In genomic region chr16:31905331-31905730, GRCm38 (mm10) we compare ENCODE assay signal across 15 mouse cellular contexts. TPM values are rescaled to one million over a fixed set of nuclear protein-coding genes. Genes with fewer than 3 reads are reported as not detected.
A peak's percentile ranks its signal among the peaks of the same experiment; 100 is the strongest.
DNase-seq lines count a peak whose midpoint lies in the region; ATAC-seq and TF ChIP-seq lines count a peak whose summit lies in the region.
"Had no signal": no experiment of that assay in that cellular context is flagged by ENCODE, and none has a peak within 500 bp of the region (broad histone marks: within the 10 kb centered on the region; RNA-seq: fewer than 3 reads in every experiment).

No protein-coding gene starts in this region.

- H3K4me3 ChIP-seq in forebrain, postnatal 0 days (ENCODE audit: low read depth, low read length) = no peak overlapping the region
- H3K4me3 ChIP-seq in forebrain, embryonic 15.5 days = no peak overlapping the region
- no peak overlapping the region for H3K4me3 ChIP-seq in lung, embryonic 14.5 days (ENCODE audit: low read depth, low read length)
- no peak overlapping the region for H3K4me3 ChIP-seq in intestine, postnatal 0 days (ENCODE audit: low read depth, low read length)
- H3K4me3 ChIP-seq: embryonic facial prominence, embryonic 12.5 days; hindbrain, embryonic 15.5 days; myocyte had no signal

- H3K4me1 ChIP-seq in forebrain, postnatal 0 days (ENCODE audit: insufficient read depth) = no peaks in the 10 kb centered on the region
- peaks cover 12% of the 10 kb centered on the region for H3K4me1 ChIP-seq in forebrain, embryonic 15.5 days
- no peaks in the 10 kb centered on the region for H3K4me1 ChIP-seq in lung, embryonic 14.5 days (ENCODE audit: insufficient read depth)
- no peaks in the 10 kb centered on the region for H3K4me1 ChIP-seq in intestine, postnatal 0 days (replicated peaks; ENCODE audit: control insufficient read depth, insufficient read depth, low read length)

- no peak overlapping the region for H3K4me2 ChIP-seq in forebrain, postnatal 0 days (ENCODE audit: low read depth)
- H3K4me2 ChIP-seq in forebrain, embryonic 15.5 days (replicated peaks) = no peak overlapping the region
- H3K4me2 ChIP-seq in lung, embryonic 14.5 days = no peak overlapping the region
- no peak overlapping the region for H3K4me2 ChIP-seq in intestine, postnatal 0 days (replicated peaks; ENCODE audit: low read depth)
- H3K4me2 ChIP-seq: heart, embryonic 11.5 days had no signal

- no peaks in the 10 kb centered on the region for H3K27me3 ChIP-seq in forebrain, postnatal 0 days (ENCODE audit: insufficient read depth, low read length)
- no peaks in the 10 kb centered on the region for H3K27me3 ChIP-seq in forebrain, embryonic 15.5 days
- no peaks in the 10 kb centered on the region for H3K27me3 ChIP-seq in lung, embryonic 14.5 days (ENCODE audit: insufficient read depth, low read length)
- no peaks in the 10 kb centered on the region for H3K27me3 ChIP-seq in intestine, postnatal 0 days (replicated peaks; ENCODE audit: control insufficient read depth, insufficient read depth, low read length)
- H3K27me3 ChIP-seq: hindbrain, embryonic 15.5 days had no signal

- no peak overlapping the region for H3K9ac ChIP-seq in forebrain, postnatal 0 days
- no peak overlapping the region for H3K9ac ChIP-seq in forebrain, embryonic 15.5 days (replicated peaks)
- no peak overlapping the region for H3K9ac ChIP-seq in lung, embryonic 14.5 days
- no peak overlapping the region for H3K9ac ChIP-seq in intestine, postnatal 0 days (ENCODE audit: low read depth, low read length)
- H3K9ac ChIP-seq: embryonic facial prominence, embryonic 12.5 days; hindbrain, embryonic 15.5 days had no signal

- no peaks in the 10 kb centered on the region for H3K9me3 ChIP-seq in forebrain, postnatal 0 days (ENCODE audit: low read length)
- no peaks in the 10 kb centered on the region for H3K9me3 ChIP-seq in forebrain, embryonic 15.5 days
- H3K9me3 ChIP-seq in lung, embryonic 14.5 days (ENCODE audit: low read depth, low read length) = no peaks in the 10 kb centered on the region
- no peaks in the 10 kb centered on the region for H3K9me3 ChIP-seq in intestine, postnatal 0 days (ENCODE audit: control insufficient read depth)
- H3K9me3 ChIP-seq: embryonic facial prominence, embryonic 12.5 days; hindbrain, embryonic 15.5 days had no signal

- TF ChIP-seq CTCF in forebrain, postnatal 0 days (IDR thresholded peaks at IDR 0.05; ENCODE audit: low read depth) = peak; percentile 48
- TF ChIP-seq CTCF in lung, embryonic 14.5 days (IDR thresholded peaks at IDR 0.05; ENCODE audit: low read depth) = 0 out of 2 replicates have a peak, but pooled peaks have one; percentile 40
- TF ChIP-seq CTCF in intestine, postnatal 0 days (IDR thresholded peaks at IDR 0.05; ENCODE audit: low read depth) = peak; percentile 70

- WGBS in forebrain, postnatal 0 days = 80% methylated on average over 4 of the region's 4 CpGs
- 82% methylated on average over 4 of the region's 4 CpGs for whole genome bisulfite sequencing in forebrain, embryonic 15.5 days
- WGBS in lung, embryonic 14.5 days = 70% methylated on average over 4 of the region's 4 CpGs
- 72% methylated on average over 4 of the region's 4 CpGs for WGBS in intestine, postnatal 0 days

- no peak for DNase-seq in forebrain, postnatal 0 days
- no peak for DNase-seq in lung, embryonic 14.5 days
- DNase-seq in lung, adult 18-20 months = no peak
- DNase-seq in R1 (ENCODE audit: low read depth, low spot score) = peak; percentile 77
- DNase-seq in adrenal gland, postnatal 14 days = no peak
- DNase-seq in right cerebral cortex, adult 2 months (ENCODE audit: low spot score in 2 of 2) = no peak
- DNase-seq: kidney, postnatal 36 days; left cerebral cortex, postnatal 4 days had no signal

- no peak overlapping the region for H3K27ac ChIP-seq in forebrain, postnatal 0 days (ENCODE audit: low read depth, low read length)
- no peak overlapping the region for H3K27ac ChIP-seq in forebrain, embryonic 15.5 days (replicated peaks)
- H3K27ac ChIP-seq in lung, embryonic 14.5 days (ENCODE audit: low read depth) = no peak overlapping the region
- H3K27ac ChIP-seq in intestine, postnatal 0 days (ENCODE audit: low read depth, low read length) = peak overlapping the region; percentile 35
- H3K27ac ChIP-seq: embryonic facial prominence, embryonic 12.5 days; macrophage had no signal

- ATAC-seq in forebrain, postnatal 0 days = no peak
- no peak for ATAC-seq in forebrain, embryonic 15.5 days (replicated peaks)
- ATAC-seq in lung, embryonic 14.5 days (ENCODE audit: insufficient read depth) = no peak
- no peak for ATAC-seq in intestine, postnatal 0 days

- no peaks in the 10 kb centered on the region for H3K36me3 ChIP-seq in forebrain, postnatal 0 days (ENCODE audit: insufficient read depth)
- H3K36me3 ChIP-seq in forebrain, embryonic 15.5 days = no peaks in the 10 kb centered on the region
- H3K36me3 ChIP-seq in lung, embryonic 14.5 days (ENCODE audit: insufficient read depth) = no peaks in the 10 kb centered on the region
- H3K36me3 ChIP-seq in intestine, postnatal 0 days (ENCODE audit: control insufficient read depth, insufficient read depth) = no peaks in the 10 kb centered on the region
- H3K36me3 ChIP-seq: embryonic facial prominence, embryonic 12.5 days; hindbrain, embryonic 15.5 days had no signal

RNA-seq across cellular contexts. Expression of gene Meltf, which starts 26.7 kb away (rescaled TPM):
- total RNA-seq in forebrain, postnatal 0 days (2014; rRNA removed) = 0.54 and 0.67 TPM in 2 replicates
- 0.23 and 0.36 TPM in 2 replicates for polyA plus RNA-seq in forebrain, postnatal 0 days (2015; fragmentation: Nextera tagmentation; extraction: Ambion mirVana)
- polyA plus RNA-seq in forebrain, embryonic 15.5 days (2015; fragmentation: Nextera tagmentation; extraction: Ambion mirVana) = 0.09 and 0.13 TPM in 2 replicates
- polyA plus RNA-seq in lung, embryonic 14.5 days (2014; fragmentation: Nextera tagmentation; extraction: Ambion mirVana) = 0.08 TPM in 1 of 2 replicates, not detected in the other
- 568 and 663 TPM in 2 replicates for polyA plus RNA-seq in intestine, postnatal 0 days (2015; fragmentation: Nextera tagmentation; extraction: Ambion mirVana)
- total RNA-seq in adrenal gland, postnatal 14 days (2021) = 0.08 TPM in 1 of 2 replicates, not detected in the other
- polyA plus RNA-seq: heart, embryonic 11.5 days; macrophage; myocyte had no signal

RNA-seq across cellular contexts. Expression of gene Pigz, which starts 28.3 kb away (rescaled TPM):
- total RNA-seq in forebrain, postnatal 0 days (2014; rRNA removed) = 1.4 and 4.1 TPM in 2 replicates
- 2.9 TPM in 2 replicates for polyA plus RNA-seq in forebrain, postnatal 0 days (2015; fragmentation: Nextera tagmentation; extraction: Ambion mirVana)
- 2.1 and 2.9 TPM in 2 replicates for polyA plus RNA-seq in forebrain, embryonic 15.5 days (2015; fragmentation: Nextera tagmentation; extraction: Ambion mirVana)
- polyA plus RNA-seq in lung, embryonic 14.5 days (2014; fragmentation: Nextera tagmentation; extraction: Ambion mirVana) = 0.42 and 0.43 TPM in 2 replicates
- 0.39 and 0.54 TPM in 2 replicates for polyA plus RNA-seq in intestine, postnatal 0 days (2015; fragmentation: Nextera tagmentation; extraction: Ambion mirVana)
- 1.1 and 1.3 TPM in 2 replicates for total RNA-seq in adrenal gland, postnatal 14 days (2021)
- polyA plus RNA-seq: heart, embryonic 11.5 days had no signal

RNA-seq across cellular contexts. Expression of gene 0610012G03Rik, which starts 43.0 kb away (rescaled TPM):
- 81.0 and 95.7 TPM in 2 replicates for total RNA-seq in forebrain, postnatal 0 days (2014; rRNA removed)
- 151 and 177 TPM in 2 replicates for polyA plus RNA-seq in forebrain, postnatal 0 days (2015; fragmentation: Nextera tagmentation; extraction: Ambion mirVana)
- 106 and 113 TPM in 2 replicates for polyA plus RNA-seq in forebrain, embryonic 15.5 days (2015; fragmentation: Nextera tagmentation; extraction: Ambion mirVana)
- 80.1 and 80.5 TPM in 2 replicates for polyA plus RNA-seq in lung, embryonic 14.5 days (2014; fragmentation: Nextera tagmentation; extraction: Ambion mirVana)
- polyA plus RNA-seq in intestine, postnatal 0 days (2015; fragmentation: Nextera tagmentation; extraction: Ambion mirVana) = 203 and 214 TPM in 2 replicates
- 54.2 and 55.0 TPM in 2 replicates for total RNA-seq in adrenal gland, postnatal 14 days (2021)

RNA-seq across cellular contexts. Expression of gene Ncbp2, which starts 43.0 kb away (rescaled TPM):
- 29.9 and 39.3 TPM in 2 replicates for total RNA-seq in forebrain, postnatal 0 days (2014; rRNA removed)
- 66.3 and 67.1 TPM in 2 replicates for polyA plus RNA-seq in forebrain, postnatal 0 days (2015; fragmentation: Nextera tagmentation; extraction: Ambion mirVana)
- 115 and 116 TPM in 2 replicates for polyA plus RNA-seq in forebrain, embryonic 15.5 days (2015; fragmentation: Nextera tagmentation; extraction: Ambion mirVana)
- 115 and 117 TPM in 2 replicates for polyA plus RNA-seq in lung, embryonic 14.5 days (2014; fragmentation: Nextera tagmentation; extraction: Ambion mirVana)
- polyA plus RNA-seq in intestine, postnatal 0 days (2015; fragmentation: Nextera tagmentation; extraction: Ambion mirVana) = 24.7 and 28.4 TPM in 2 replicates
- total RNA-seq in adrenal gland, postnatal 14 days (2021) = 48.6 and 51.0 TPM in 2 replicates

Comparison
In these comparisons a context has a peak if more than half of its experiments do, and no peak if none do; other contexts are left out.
1. RNA of gene Meltf, which starts 26.7 kb away (polyA plus RNA-seq): 568 to 663 TPM in intestine, postnatal 0 days; 0.23 to 0.36 TPM in forebrain, postnatal 0 days, 0.09 to 0.13 TPM in forebrain, embryonic 15.5 days and 0.08 TPM in lung, embryonic 14.5 days; every median in the first group is over 100 times any median in the second.
2. Peak in every context shown above with its lines, with median percentiles within 50 percentile points of each other: CTCF ChIP-seq.